In genomic region chr2:79657062-79657461, GRCm38 (mm10) we compare ENCODE assay signal across 20 mouse cellular contexts. TPM values are rescaled to one million over a fixed set of nuclear protein-coding genes. Genes with fewer than 3 reads are reported as not detected.
"Had no signal": no experiment of that assay in that cellular context is flagged by ENCODE, and none has a peak within 500 bp of the region (broad histone marks: within the 10 kb centered on the region; RNA-seq: fewer than 3 reads in every experiment).

No protein-coding gene starts in this region.

- H3K9ac ChIP-seq: liver, postnatal 0 days; lung, embryonic 15.5 days; midbrain, embryonic 13.5 days; midbrain, embryonic 15.5 days; neural tube, embryonic 12.5 days; stomach, embryonic 15.5 days had no signal

- H3K4me1 ChIP-seq: lung, embryonic 15.5 days; midbrain, embryonic 15.5 days; neural tube, embryonic 12.5 days had no signal

- H3K4me3 ChIP-seq: lung, embryonic 15.5 days; megakaryocyte, embryonic 14.5 days; midbrain, embryonic 13.5 days; midbrain, embryonic 15.5 days; neural tube, embryonic 12.5 days; stomach, embryonic 15.5 days had no signal

- H3K27me3 ChIP-seq: lung, embryonic 15.5 days; megakaryocyte, embryonic 14.5 days; midbrain, embryonic 13.5 days; midbrain, embryonic 15.5 days; neural tube, embryonic 12.5 days; stomach, embryonic 15.5 days had no signal

- H3K27ac ChIP-seq: lung, embryonic 15.5 days; macrophage; midbrain, embryonic 13.5 days; midbrain, embryonic 15.5 days; neural tube, embryonic 12.5 days; stomach, embryonic 15.5 days had no signal

- DNase-seq: liver, postnatal 0 days; lung, adult 2 months; lung, postnatal 14 days; lung, postnatal 36 days; right cerebral cortex, postnatal 14 days; thymus, adult 18-20 months; thymus, postnatal 14 days; thymus, postnatal 36 days had no signal

- H3K9me3 ChIP-seq: lung, embryonic 15.5 days; megakaryocyte, embryonic 14.5 days; midbrain, embryonic 13.5 days; midbrain, embryonic 15.5 days; neural tube, embryonic 12.5 days; stomach, embryonic 15.5 days had no signal

- H3K4me2 ChIP-seq: lung, embryonic 15.5 days; midbrain, embryonic 13.5 days; midbrain, embryonic 15.5 days; neural tube, embryonic 12.5 days; stomach, embryonic 15.5 days had no signal

- H3K36me3 ChIP-seq: midbrain, embryonic 15.5 days had no signal

- ATAC-seq: liver, postnatal 0 days; lung, postnatal 0 days; midbrain, embryonic 13.5 days; midbrain, embryonic 15.5 days had no signal

RNA-seq across cellular contexts. Expression of gene Ppp1r1c, which starts 50.5 kb away (rescaled TPM):
- total RNA-seq: megakaryocyte progenitor cell, adult 5-6 weeks; monocyte, adult 5-6 weeks had no signal
- polyA plus RNA-seq: liver, postnatal 0 days; lung, adult 2 months; lung, postnatal 0 days; macrophage; spleen, adult 2 months; stomach, embryonic 15.5 days; thymus, postnatal 0 days had no signal
